Mouse (Mus musculus) lung, adult 2 months (tissue): ENCODE data around the gene Gstm5. TPM values are rescaled to one million over a fixed set of nuclear protein-coding genes. Genes with fewer than 3 reads are reported as not detected.
A peak's percentile ranks its signal among the peaks of the same experiment; 100 is the strongest.
"Not testable (repeated sequence)": the region's sequence is repeated elsewhere in the genome, so short reads cannot be mapped to it uniquely, and the experiment has no call there.

Source experiments
- DNase-seq: peaks from one replicate; pipeline ENCODE4 v3.0.0; 2022
- H3K4me1 ChIP-seq: fragments of 200-500 bp; 2 replicates; pipeline ENCODE4 v1.6.1; 2011; ENCODE audit warnings: low read length; ENCODE audit not compliant: control insufficient read depth, insufficient read depth
- H3K4me3 ChIP-seq: fragments of 200-500 bp; replicated peaks from 2 replicates; pipeline ENCODE3; 2011; ENCODE audit warnings: low read depth, mild to moderate bottlenecking, control low read depth, low read length; ENCODE audit errors: extremely low read depth
- CTCF ChIP-seq: fragments of 200-500 bp; IDR thresholded peaks from 2 replicates; pipeline ENCODE4 v1.5.1; 2011; ENCODE audit warnings: mild to moderate bottlenecking, low read length, control low read depth; ENCODE audit not compliant: insufficient read depth
- POLR2A ChIP-seq: fragments of 200-500 bp; IDR thresholded peaks from 2 replicates; pipeline ENCODE4 v1.6.1; 2011; ENCODE audit warnings: low read depth, mild to moderate bottlenecking, control low read depth, low read length, borderline replicate concordance; ENCODE audit errors: extremely low read depth
- WGBS: fragments of 180-500 bp; shearing (Covaris S2); methylation state at CpG from one replicate; pipeline ENCODE4 v1.1.7; 2018; 5-methylcytosine and 5-hydroxymethylcytosine counted together
- polyA plus RNA-seq: library from polyadenylated mRNA; depleted of rRNA; stranded (reverse); fragments of >200 nt; gene quantifications from 2 replicates; pipeline ENCODE4 v1.2.3, GENCODE M21; 2012

Gene Gstm5
- polyA plus RNA-seq, 1 experiment = 15.3 TPM

DNA sequence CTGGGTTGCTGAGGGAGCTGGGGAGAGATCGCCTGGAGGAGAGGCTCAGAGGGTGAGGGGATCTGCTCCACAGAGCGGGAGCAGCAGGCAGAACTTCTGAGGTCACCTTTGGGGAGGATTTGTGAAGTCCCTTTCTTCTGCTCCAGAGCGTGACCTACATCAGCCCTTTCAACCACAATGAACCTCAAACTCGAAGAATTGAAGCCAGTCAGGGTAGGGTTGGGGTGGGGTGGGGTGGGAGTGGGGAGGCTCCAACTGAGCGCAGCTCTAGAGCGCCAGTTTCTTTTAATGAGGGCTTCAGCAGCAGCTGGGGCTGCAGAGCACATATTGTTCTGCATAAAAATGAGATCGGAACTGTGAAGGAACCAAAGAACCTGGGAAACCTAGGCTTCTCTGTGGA is 26.5 kb upstream of the Gstm5 start:
- WGBS = 75% methylated on average over 7 of the region's 7 CpGs
- no peak for TF ChIP-seq POLR2A
- no peak for TF ChIP-seq CTCF
- Histone ChIP-seq H3K4me3 (no peak overlapping the region), H3K4me1 (no peaks in the 10 kb centered on the region)
- no peak for DNase-seq

DNA sequence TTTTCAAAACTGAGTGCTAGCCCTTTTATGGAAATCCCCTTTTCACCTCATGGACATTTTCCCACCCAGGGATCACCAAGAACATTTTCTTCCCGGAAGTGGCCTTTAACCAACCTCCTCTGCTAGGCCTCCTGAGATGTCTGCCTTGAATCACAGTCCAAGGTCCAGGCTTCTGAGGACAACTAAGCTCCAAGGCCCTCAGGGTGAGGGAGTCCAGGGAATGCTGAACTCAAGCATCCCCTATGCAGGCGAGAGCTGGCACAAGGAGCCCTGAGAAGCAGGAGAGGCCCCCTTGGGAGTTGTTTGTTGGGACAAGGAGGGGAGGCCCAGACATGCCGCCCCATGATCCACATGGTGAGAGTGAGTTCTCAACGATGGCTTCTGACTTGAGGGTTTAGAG is 25.7 kb upstream of the Gstm5 start:
- TF ChIP-seq POLR2A = no peak
- no peak for TF ChIP-seq CTCF
- Histone ChIP-seq H3K4me3 (no peak overlapping the region), H3K4me1 (no peaks in the 10 kb centered on the region)
- WGBS = 70% methylated on average over 4 of the region's 4 CpGs
- DNase-seq = no peak

DNA sequence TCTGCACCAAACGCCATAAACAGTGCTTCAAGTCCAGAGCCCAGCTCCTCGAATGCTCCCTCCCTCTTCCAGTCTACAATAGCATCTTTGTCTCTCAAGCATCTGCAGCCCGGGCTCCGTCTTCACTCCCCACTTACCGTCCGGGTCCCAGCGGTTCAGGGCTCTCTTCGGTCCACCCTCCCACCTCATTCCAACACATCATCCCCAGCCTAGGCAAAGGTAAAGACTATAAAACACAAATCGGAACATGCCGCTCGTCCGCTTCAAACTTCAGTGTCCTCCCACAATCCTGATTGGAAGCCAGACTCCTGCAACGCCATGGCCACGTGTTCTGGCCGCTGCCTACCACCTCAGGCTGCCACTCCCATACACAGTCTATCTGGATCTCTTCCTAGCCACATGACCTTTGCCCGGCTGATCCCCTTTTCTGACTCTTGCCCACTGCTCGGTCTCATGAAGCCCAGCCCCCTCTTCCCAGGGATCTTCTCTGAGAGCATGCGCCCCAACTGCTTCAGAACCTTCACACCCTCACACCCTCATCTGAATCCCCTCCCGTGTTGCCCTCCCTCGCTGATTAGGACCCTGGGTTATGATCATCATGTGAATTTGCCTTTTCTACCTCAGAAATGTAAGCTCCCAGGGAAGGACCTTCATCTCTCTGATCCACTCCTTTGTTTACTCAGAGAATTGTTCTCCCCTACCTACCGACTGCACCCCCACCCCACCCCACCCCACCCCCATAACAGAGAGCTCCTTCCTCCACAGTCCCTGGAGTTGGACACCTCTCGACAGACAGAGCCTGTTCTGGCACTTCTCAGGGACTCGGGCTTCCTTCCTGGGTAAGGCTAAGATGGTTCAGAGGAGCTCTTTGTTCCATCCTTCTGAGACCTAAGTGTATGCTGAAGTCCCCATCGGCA is 22.0 kb upstream of the Gstm5 start:
- no peak overlapping the region for H3K4me3 ChIP-seq
- DNase-seq = no peak
- H3K4me1 ChIP-seq = no peaks in the 10 kb centered on the region
- 66% methylated on average over 24 of the region's 24 CpGs for WGBS
- TF ChIP-seq CTCF (no peak), POLR2A (no peak)

DNA sequence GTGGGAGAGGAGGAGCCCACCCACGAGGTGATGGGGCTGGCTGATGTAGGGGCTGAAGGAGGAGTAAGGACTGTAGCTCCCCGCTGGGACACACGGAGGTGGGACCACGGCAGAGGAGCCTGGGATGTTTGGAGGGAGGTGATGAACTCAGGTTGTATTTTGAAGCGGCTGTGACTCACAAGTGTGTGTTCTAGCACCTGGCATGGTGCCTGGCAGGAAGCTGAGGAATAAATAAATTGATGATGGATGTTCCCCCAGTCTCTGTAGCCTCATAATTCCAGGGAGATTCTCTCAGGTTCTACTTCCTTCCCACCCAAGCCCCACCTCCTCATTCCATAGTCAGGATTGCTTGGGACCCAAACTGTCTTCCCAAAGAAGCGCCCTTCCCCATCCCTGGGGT is 20.4 kb upstream of the Gstm5 start:
- no peaks in the 10 kb centered on the region for H3K4me1 ChIP-seq
- H3K4me3 ChIP-seq = no peak overlapping the region
- whole genome bisulfite sequencing = 47% methylated on average over 6 of the region's 6 CpGs
- DNase-seq = no peak
- TF ChIP-seq CTCF (no peak), POLR2A (no peak)

DNA sequence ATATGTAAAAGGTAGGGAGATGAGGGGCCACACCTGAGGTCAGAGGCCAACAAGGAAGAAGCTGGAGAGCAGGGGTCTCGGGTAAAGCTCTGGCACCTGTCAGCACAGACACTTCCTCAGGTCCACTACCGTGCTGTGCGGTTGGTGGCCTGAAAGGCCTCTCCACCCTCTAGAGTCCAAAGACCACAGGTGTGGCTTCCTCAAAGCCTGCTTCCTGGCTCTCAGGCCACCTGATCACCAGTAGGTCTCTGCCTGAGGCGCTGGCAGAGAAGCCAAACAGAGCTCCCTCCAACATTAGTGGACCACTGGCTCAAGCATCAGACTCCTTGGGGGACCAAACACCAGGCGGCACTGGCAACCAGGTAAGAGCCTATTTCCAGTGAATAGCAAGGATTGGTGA is 18.6 kb upstream of the Gstm5 start, which contains the start of gene Eps8l3:
Eps8l3 (plus strand) TSS at position 225 of the 400 bp plus-strand sequence.
- no peak for DNase-seq
- 92% methylated on average over 5 of the region's 5 CpGs for WGBS
- no peak for TF ChIP-seq POLR2A
- Histone ChIP-seq H3K4me1 (no peaks in the 10 kb centered on the region), H3K4me3 (no peak within 1 kb of the TSS)

DNA sequence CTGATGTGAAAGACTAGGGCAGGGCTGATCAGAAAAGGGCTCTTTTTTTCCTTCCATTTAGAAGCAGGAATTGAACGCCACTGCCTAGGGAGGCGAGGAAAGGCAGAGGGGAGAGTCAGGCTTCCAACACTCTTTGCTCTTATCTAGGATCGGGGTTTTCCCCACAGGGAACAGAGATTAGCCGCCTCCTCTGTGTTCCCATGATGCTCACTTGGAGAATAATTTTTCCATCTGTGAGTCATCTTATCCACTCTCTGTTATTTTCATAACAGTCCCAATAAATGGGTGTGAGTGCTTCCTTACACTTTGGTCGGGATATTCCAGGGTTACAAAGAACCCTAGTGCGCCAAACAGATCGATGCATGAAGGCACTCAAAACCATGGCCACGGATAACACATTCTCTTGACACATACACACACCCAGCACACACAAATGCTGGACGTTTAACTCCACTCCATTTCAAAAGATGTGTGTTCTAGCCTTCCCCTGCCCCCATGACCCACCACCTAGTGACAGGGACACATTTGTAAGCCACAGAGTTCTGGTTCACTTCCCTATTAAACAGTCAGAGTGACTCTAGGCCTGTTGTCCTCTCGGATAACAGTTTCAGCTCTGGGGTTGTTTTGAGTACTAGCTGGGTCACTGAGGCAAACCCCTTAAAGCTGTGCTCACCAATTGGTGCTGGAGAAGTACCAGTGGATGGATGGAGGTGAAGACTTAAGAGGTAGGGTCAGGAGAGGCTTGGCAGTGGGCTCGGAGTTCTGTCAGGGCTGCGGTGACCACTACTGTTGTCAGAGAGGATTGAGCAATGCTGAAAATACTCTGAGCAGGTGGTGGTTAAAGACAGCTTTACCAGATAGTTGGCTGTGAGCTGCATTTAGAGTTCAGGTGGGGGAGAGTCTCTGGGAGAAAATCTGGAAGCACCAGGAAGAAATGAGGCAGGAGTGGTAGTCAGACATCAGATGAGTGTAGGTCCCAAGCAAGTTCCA is 17.6 kb upstream of the Gstm5 start:
- Histone ChIP-seq H3K4me1 (no peaks in the 10 kb centered on the region), H3K4me3 (no peak overlapping the region)
- WGBS = 61% methylated on average over 12 of the region's 12 CpGs
- no peak for DNase-seq
- TF ChIP-seq POLR2A = no peak
- TF ChIP-seq CTCF = no peak

DNA sequence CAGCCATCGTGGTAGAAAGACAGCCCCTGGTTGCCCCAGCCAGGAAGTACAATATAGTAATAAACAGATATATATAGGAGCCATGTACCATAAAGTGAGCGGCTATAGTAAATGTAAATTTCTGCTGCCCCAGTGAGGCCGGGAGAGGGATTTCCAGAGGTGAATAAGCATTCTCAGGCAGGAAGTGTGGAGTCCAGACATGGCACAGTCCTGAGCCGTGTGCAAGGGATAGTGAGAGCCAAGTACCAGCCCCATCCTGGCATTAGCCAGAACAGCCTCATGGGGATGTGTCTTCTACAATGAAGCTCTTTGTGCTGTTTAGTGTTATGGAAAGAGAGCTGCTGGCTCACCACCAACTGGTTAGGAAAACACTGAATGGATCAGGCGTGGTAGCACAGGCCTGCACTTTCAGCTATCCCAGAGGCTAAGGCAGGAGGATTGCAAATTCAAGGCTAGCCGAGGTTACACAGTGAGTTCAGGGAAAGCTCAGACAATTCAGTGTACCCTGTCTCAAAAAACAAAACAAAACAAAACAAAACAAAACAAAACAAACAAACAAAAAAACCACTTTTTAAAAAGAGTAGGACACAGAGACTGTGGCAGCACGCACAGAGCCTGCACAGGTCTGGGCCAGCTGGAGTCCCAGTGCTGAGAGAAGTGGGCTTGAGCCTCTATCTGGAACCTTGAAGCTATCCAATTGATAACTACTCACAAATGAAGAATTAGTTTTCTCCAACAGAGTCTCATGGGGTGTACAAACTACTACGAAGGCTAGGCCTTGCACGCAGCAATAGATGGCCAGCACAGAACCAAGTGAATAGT is 7.7 kb upstream of the Gstm5 start:
- DNase-seq = no peak
- Histone ChIP-seq H3K4me1 (no peaks in the 10 kb centered on the region), H3K4me3 (no peak overlapping the region)
- 71% methylated on average over 9 of the region's 9 CpGs for WGBS
- TF ChIP-seq CTCF (no peak), POLR2A (no peak)

DNA sequence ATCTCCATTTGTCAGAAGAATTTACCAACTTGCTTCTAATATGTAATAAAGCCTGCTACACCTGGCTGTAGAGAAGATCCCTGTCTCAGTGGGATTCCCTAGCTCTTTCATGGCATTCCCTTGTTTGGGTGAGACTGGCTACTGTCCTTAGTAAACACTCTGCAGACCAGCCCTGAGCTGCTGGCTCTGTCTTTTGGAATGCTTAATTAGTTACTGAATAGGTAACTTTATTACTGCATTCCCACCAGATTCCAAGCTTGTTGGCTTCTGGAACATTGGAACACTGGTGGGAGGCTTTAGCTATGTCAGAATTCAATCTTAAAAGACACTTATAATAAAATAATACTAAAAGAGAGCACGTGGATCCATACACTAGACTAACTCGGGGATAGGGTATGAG is 6.4 kb upstream of the Gstm5 start:
- H3K4me1 ChIP-seq, DNase-seq, H3K4me3 ChIP-seq: not testable (repeated sequence)
- 85% methylated on average over 2 of the region's 2 CpGs for WGBS

DNA sequence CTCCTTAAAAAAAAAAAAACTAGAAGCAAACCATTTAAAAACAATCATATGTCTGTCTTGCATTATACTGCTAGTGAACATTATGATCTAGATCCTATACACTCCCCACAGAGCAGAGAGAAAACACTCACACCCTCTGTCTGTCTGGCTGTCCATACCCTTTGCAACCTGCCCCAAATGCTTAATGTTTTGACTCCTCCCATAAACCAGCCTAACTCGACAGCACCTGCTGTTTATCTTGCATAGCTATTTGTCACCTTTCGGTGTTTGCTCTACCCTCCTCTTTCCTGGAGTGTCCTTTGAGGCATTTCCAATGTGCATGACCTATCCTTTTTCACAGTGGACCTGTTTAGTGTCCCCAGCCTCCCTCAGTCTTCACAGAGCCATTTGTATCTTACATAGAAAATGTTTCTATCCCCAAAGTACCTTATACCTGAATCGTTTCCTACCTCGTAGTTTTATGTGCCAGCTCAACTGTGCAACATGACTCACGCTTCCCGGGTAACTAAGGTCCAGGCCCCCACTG is 364 bp upstream of the Gstm5 start:
- peak overlapping the region; percentile 70 for H3K4me3 ChIP-seq
- peaks cover 3% of the 10 kb centered on the region; the same call in 1 of the 2 replicates for H3K4me1 ChIP-seq
- DNase-seq = no peak
- WGBS = 10% methylated on average over 6 of the region's 6 CpGs
- TF ChIP-seq POLR2A = no peak
- TF ChIP-seq CTCF = no peak
